Mouse (Mus musculus): ENCODE data around the gene Cxcl14.

- TF ChIP-seq CTCF (IDR thresholded peaks at IDR 0.05; ENCODE audit: control insufficient read depth, insufficient read depth, low read length) (no peak), POLR2A (IDR thresholded peaks at IDR 0.05; ENCODE audit: borderline replicate concordance, control insufficient read depth, low read depth, low read length) (no peak)
Observed at GRCm38 (mm10) chr13:56260344-56260780, 36.0 kb downstream of the Cxcl14 start.
